Mouse (Mus musculus): ENCODE data around the gene Parn. TPM values are rescaled to one million over a fixed set of nuclear protein-coding genes. Genes with fewer than 3 reads are reported as not detected.
"Not testable (repeated sequence)": the region's sequence is repeated elsewhere in the genome, so short reads cannot be mapped to it uniquely, and the experiment has no call there.

Parn gene
- total and polyA plus RNA-seq, 2 experiments from 2014 or later: 17.2 to 38.1 TPM

GRCm38 (mm10) chr16:13638198-13638597, 29.8 kb downstream of the Parn start:
- H3K27me3 ChIP-seq (ENCODE audit: insufficient read depth, low read length); H3K9me3 ChIP-seq (ENCODE audit: low read length); DNase-seq; H3K27ac ChIP-seq (ENCODE audit: low read depth, low read length); H3K4me2 ChIP-seq (ENCODE audit: low read depth); H3K4me3 ChIP-seq (ENCODE audit: low read depth, low read length); ATAC-seq; H3K4me1 ChIP-seq (ENCODE audit: insufficient read depth); H3K9ac ChIP-seq: not testable (repeated sequence)
- peak; percentile 41 for TF ChIP-seq CTCF (IDR thresholded peaks at IDR 0.05; ENCODE audit: low read depth)
- 46% methylated on average over 2 of the region's 2 CpGs for WGBS
- peaks cover 21% of the 10 kb centered on the region; the same call in 1 of the 2 replicates for H3K36me3 ChIP-seq (ENCODE audit: insufficient read depth)

- Histone ChIP-seq H3K4me2 (ENCODE audit: low read depth) (no peak overlapping the region), H3K4me1 (ENCODE audit: insufficient read depth) (no peaks in the 10 kb centered on the region), H3K4me3 (ENCODE audit: low read depth, low read length) (no peak overlapping the region), H3K27ac (ENCODE audit: low read depth, low read length) (no peak overlapping the region), H3K36me3 (ENCODE audit: insufficient read depth) (peaks cover 14% of the 10 kb centered on the region; the same call in 1 of the 2 replicates), H3K9ac (no peak overlapping the region), H3K27me3 (ENCODE audit: insufficient read depth, low read length) (no peaks in the 10 kb centered on the region), H3K9me3 (ENCODE audit: low read length) (no peaks in the 10 kb centered on the region)
- 45% methylated on average over 5 of the region's 5 CpGs for WGBS
- ATAC-seq (no peak), DNase-seq (peak; percentile 47)
- peak; percentile 65 for TF ChIP-seq CTCF (IDR thresholded peaks at IDR 0.05; ENCODE audit: low read depth)
Measured at GRCm38 (mm10) chr16:13628345-13628744, 39.6 kb downstream of the Parn start.

- Histone ChIP-seq H3K27me3 (ENCODE audit: insufficient read depth, low read length) (no peaks in the 10 kb centered on the region), H3K4me3 (ENCODE audit: low read depth, low read length) (no peak overlapping the region), H3K27ac (ENCODE audit: low read depth, low read length) (no peak overlapping the region), H3K9ac (no peak overlapping the region), H3K36me3 (ENCODE audit: insufficient read depth) (0 out of 2 replicates have a peak, but pooled peaks cover 6% of the 10 kb centered on the region), H3K4me1 (ENCODE audit: insufficient read depth) (no peaks in the 10 kb centered on the region), H3K9me3 (ENCODE audit: low read length) (no peaks in the 10 kb centered on the region), H3K4me2 (ENCODE audit: low read depth) (no peak overlapping the region)
- no peak for TF ChIP-seq CTCF (IDR thresholded peaks at IDR 0.05; ENCODE audit: low read depth)
- ATAC-seq: no peak
- no peak for DNase-seq
- WGBS: 95% methylated on average over 3 of the region's 3 CpGs
Measured at GRCm38 (mm10) chr16:13621745-13622507, 46.0 kb downstream of the Parn start.

- H3K4me3 ChIP-seq (ENCODE audit: low read depth, low read length): no peak overlapping the region
Measured at GRCm38 (mm10) chr16:13620194-13620593, 47.8 kb downstream of the Parn start.

GRCm38 (mm10) chr16:13615276-13615675, 52.7 kb downstream of the Parn start:
- TF ChIP-seq CTCF (IDR thresholded peaks at IDR 0.05; ENCODE audit: low read depth): no peak
- Histone ChIP-seq H3K27ac (ENCODE audit: low read depth, low read length) (no peak overlapping the region), H3K9me3 (ENCODE audit: low read length) (no peaks in the 10 kb centered on the region), H3K9ac (no peak overlapping the region), H3K36me3 (ENCODE audit: insufficient read depth) (peaks cover 7% of the 10 kb centered on the region; the same call in 1 of the 2 replicates), H3K27me3 (ENCODE audit: insufficient read depth, low read length) (no peaks in the 10 kb centered on the region), H3K4me2 (ENCODE audit: low read depth) (no peak overlapping the region), H3K4me3 (ENCODE audit: low read depth, low read length) (no peak overlapping the region), H3K4me1 (ENCODE audit: insufficient read depth) (no peaks in the 10 kb centered on the region)
- DNase-seq: no peak
- WGBS: 67% methylated on average over 5 of the region's 5 CpGs
- 0 out of 2 replicates have a peak, but pooled peaks have one; percentile 20 for ATAC-seq

More at GRCm38 (mm10) chr16:13620194-13620593, 47.8 kb downstream of the Parn start:
- ATAC-seq: no peak
- H3K9ac ChIP-seq: no peak overlapping the region
- no peaks in the 10 kb centered on the region for H3K4me1 ChIP-seq (ENCODE audit: insufficient read depth)
- no peak overlapping the region for H3K27ac ChIP-seq (ENCODE audit: low read depth, low read length)
- H3K27me3 ChIP-seq (ENCODE audit: insufficient read depth, low read length): no peaks in the 10 kb centered on the region
- 94% methylated on average over 3 of the region's 3 CpGs for WGBS
- no peak for TF ChIP-seq CTCF (IDR thresholded peaks at IDR 0.05; ENCODE audit: low read depth)
- H3K9me3 ChIP-seq (ENCODE audit: low read length): no peaks in the 10 kb centered on the region
- H3K4me2 ChIP-seq (ENCODE audit: low read depth): no peak overlapping the region
- no peak for DNase-seq
- H3K36me3 ChIP-seq (ENCODE audit: insufficient read depth): peaks cover 4% of the 10 kb centered on the region; the same call in 1 of the 2 replicates

- H3K4me3 ChIP-seq (ENCODE audit: low read depth, low read length): no peak overlapping the region
- no peak for DNase-seq
- ATAC-seq: no peak
- WGBS: 90% methylated on average over 5 of the region's 5 CpGs
- peaks cover 11% of the 10 kb centered on the region; the same call in 1 of the 2 replicates for H3K36me3 ChIP-seq (ENCODE audit: insufficient read depth)
- H3K4me1 ChIP-seq (ENCODE audit: insufficient read depth): no peaks in the 10 kb centered on the region
- no peak overlapping the region for H3K4me2 ChIP-seq (ENCODE audit: low read depth)
- no peaks in the 10 kb centered on the region for H3K27me3 ChIP-seq (ENCODE audit: insufficient read depth, low read length)
- TF ChIP-seq CTCF (IDR thresholded peaks at IDR 0.05; ENCODE audit: low read depth): no peak
- H3K9me3 ChIP-seq (ENCODE audit: low read length): no peaks in the 10 kb centered on the region
- no peak overlapping the region for H3K27ac ChIP-seq (ENCODE audit: low read depth, low read length)
- no peak overlapping the region for H3K9ac ChIP-seq
Measured at GRCm38 (mm10) chr16:13612571-13612970, 55.4 kb downstream of the Parn start.

- no peak overlapping the region for H3K4me2 ChIP-seq (ENCODE audit: low read depth)
- no peak overlapping the region for H3K27ac ChIP-seq (ENCODE audit: low read depth, low read length)
- WGBS: 87% methylated on average over 6 of the region's 6 CpGs
- H3K36me3 ChIP-seq (ENCODE audit: insufficient read depth): peaks cover 11% of the 10 kb centered on the region; the same call in 1 of the 2 replicates
- no peak overlapping the region for H3K9ac ChIP-seq
- TF ChIP-seq CTCF (IDR thresholded peaks at IDR 0.05; ENCODE audit: low read depth): peak; percentile 52
- H3K27me3 ChIP-seq (ENCODE audit: insufficient read depth, low read length): no peaks in the 10 kb centered on the region
- no peaks in the 10 kb centered on the region for H3K4me1 ChIP-seq (ENCODE audit: insufficient read depth)
- DNase-seq: peak; percentile 15
- H3K9me3 ChIP-seq (ENCODE audit: low read length): no peaks in the 10 kb centered on the region
- peak; percentile 47; the same call in 1 of the 2 replicates for ATAC-seq
- no peak overlapping the region for H3K4me3 ChIP-seq (ENCODE audit: low read depth, low read length)
Measured at GRCm38 (mm10) chr16:13612058-13612457, 55.9 kb downstream of the Parn start.
